Mouse (Mus musculus): ENCODE measurements around the gene Fshr.

- no peak for TF ChIP-seq CTCF (conservative IDR thresholded peaks at IDR 0.05; ENCODE audit: insufficient read depth, insufficient read length, low read depth, low read length)
- no peak for TF ChIP-seq POLR2A (IDR thresholded peaks at IDR 0.05; ENCODE audit: low read depth, low read length)
These were observed 110.6 kb downstream of the Fshr start for GRCm38 (mm10) chr17:89089692-89090475.
